Mouse (Mus musculus) adrenal gland, postnatal 4 days (tissue): Measurements from ENCODE around the gene 4930595D18Rik. TPM values are rescaled to one million over a fixed set of nuclear protein-coding genes. Genes with fewer than 3 reads are reported as not detected.

Experiments used
- DNase-seq, 2 experiments: peaks; one replicate each; pipeline ENCODE4 v3.0.0; 2021 to 2022; ENCODE audit warnings: low spot score in 2 of 2, mixed read lengths in 2 of 2
- total RNA-seq, 2 experiments: library from RNA; stranded (reverse); gene quantifications; 2 replicates each; pipeline ENCODE4 v1.2.3; 2021

The 4930595D18Rik gene
- total RNA-seq, 2 experiments from 2014 or later = not detected

DNA sequence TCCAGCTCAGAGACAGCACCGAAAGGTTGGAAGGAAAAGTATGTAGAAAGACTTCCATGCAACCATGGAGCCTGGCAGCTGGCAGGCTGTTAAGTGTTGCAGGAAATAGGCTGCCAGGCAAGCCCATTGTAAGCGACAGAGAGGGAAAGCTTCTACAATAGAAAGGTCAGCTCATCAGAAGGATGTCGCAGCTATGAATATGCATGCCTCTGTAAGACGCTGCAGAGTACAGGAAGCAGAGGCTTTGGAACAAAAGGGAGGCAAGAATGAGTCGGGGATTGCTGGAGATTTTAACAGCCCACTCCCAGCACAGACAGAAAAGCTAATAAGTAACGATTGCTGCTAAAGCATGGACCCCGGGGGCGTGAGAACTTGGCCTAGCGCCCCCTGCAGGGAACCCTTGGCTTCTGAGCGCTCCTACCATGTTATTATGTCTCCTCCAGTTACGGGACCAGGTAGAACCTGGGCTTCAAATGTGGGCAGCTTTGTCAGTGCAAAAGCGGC, 41.2 kb downstream of the 4930595D18Rik start:
- no peak for DNase-seq

- no peak for DNase-seq
These were observed 47.2 kb downstream of the 4930595D18Rik start for GRCm38 (mm10) chr12:111137079-111137478.

- no peak for DNase-seq
These were observed 48.3 kb downstream of the 4930595D18Rik start for GRCm38 (mm10) chr12:111135953-111136352.

- DNase-seq = no peak
These were observed 49.2 kb downstream of the 4930595D18Rik start for GRCm38 (mm10) chr12:111134791-111135733.

GRCm38 (mm10) chr12:111134169-111134568, 50.1 kb downstream of the 4930595D18Rik start:
- DNase-seq = no peak

DNA sequence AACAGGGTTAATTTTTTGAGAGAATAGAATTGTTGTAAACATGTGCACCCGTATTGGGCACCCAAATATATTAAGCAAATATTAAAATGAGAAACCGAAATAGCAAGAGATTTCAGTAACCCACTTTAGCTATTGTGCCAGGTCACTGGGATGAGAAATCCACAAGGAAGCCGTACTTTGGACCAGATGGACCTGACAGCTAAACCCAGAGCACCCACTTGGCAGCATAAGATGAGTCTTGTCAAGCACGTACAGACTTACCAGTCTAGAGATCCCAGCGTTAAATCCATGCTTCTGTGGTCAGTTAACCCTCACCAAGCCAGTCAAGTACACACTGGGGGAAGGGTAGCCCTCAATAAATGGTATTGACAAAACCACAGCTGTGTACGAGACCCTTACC, 58.6 kb downstream of the 4930595D18Rik start:
- DNase-seq = no peak

- no peak for DNase-seq
These were observed 59.6 kb downstream of the 4930595D18Rik start for GRCm38 (mm10) chr12:111124601-111125260.

DNA sequence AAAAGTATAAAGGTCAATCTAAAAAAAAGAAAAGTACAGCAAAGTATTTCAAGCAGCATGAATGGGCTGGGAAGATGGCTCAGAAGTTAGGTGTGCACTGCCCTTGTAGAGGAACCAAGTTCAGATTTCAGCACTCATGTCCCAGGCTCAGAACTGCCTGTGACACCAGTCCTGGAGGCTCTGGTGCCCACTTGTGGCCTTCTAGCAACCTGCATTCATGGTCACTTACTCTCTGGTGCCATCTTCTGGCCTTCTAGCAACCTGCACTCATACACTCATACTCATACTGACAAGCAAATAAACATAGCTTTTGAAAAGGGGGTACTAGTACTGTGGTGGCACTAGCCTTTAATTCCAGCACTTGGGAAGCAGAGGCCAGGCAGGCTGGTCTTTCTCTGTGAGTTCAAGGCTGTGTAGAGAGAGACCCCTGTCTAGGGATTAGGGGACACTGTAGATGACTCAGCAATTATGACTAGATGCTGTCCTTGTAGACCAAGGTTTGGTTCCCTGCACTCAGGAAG, 61.9 kb downstream of the 4930595D18Rik start:
- no peak for DNase-seq

DNA sequence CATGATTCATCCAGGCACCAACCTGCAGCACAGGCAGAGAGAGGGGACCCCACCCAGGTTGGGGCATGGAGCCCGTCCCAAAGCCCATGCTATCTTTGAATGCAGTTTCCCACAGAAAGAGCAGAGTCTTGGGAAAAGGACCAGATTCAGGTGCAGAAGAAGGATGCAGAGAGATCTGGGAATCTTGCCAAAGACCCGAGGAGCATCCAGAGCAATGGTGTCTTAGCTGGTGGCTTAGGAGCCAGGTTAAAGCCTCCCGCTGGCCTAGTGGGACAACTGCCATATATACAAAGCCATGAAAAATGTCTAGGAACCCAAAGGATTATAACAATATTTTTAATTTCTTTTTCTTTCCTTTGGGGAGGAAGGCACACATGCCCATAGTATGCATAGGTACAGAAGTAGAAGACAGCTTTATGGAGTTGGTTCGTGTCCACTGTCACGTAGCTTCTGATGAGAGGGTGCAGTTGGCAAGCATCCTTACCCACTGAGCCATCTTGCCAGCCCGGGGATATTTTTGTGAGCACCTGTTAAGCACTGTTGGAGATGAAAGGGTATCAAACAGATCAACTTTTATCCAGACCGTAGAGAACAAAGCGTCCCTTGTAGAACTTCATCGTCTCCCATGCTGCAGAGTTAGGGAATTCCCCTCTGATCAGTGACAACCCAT, 63.2 kb downstream of the 4930595D18Rik start:
- DNase-seq = no peak

GRCm38 (mm10) chr12:111119506-111120085, 64.7 kb downstream of the 4930595D18Rik start:
- DNase-seq = no peak

DNA sequence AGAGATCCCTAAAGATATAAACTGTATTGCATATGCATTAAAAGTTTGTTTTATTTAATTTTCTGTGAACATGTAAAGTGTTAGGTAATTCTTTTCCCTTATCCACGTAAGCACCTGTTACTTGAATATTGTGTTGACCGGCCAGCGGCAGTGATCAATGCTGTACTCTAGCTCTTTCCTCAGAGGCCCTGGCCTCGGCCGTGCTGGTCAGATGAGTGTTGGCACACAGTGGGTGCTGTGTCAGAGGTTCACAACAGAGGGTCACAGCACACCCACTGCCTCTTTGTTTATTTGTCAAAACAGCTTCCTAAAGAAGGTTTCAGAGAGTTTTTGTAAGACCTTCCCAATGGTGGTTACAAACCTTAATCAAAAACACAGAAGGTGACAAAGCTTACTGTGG, 69.7 kb downstream of the 4930595D18Rik start:
- no peak for DNase-seq

DNA sequence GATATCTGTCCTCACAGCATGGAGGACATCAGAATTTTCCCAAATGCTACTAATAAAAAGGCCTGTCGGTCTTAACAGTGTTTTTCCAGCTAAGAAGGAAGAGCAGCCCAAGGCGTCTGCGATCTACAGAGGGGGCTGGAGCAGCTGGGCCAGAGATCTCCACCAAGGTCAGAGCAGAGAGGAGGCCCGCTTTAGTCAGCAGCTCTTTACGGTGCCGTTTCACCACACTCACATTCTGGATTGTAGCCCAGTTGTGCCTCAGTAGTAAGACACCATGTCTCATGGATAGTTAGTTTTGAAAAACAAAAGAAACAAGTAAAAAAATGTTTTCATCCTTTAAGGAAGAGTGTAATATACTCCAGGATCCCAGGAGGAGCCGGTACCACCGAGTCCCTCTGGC, 73.1 kb downstream of the 4930595D18Rik start:
- DNase-seq = no peak

Other genes with a start within 250 kb of the 4930595D18Rik start
- 1 to 10 TPM; 9.1 to 9.7 TPM for gene Ankrd9, start 205.5 kb downstream of the 4930595D18Rik start, total RNA-seq
- 10 to 100 TPM; 47.5 to 49.4 TPM for gene Rcor1, start 145.1 kb downstream of the 4930595D18Rik start, total RNA-seq
- gene Traf3, start 18.1 kb downstream of the 4930595D18Rik start, total RNA-seq = 10 to 100 TPM; 31.5 to 34.5 TPM
- gene Amn, start 86.6 kb upstream of the 4930595D18Rik start, total RNA-seq = 1 to 10 TPM in 1 of 2 experiments, under 1 TPM in 1; 0.85 to 9.9 TPM
- gene Cdc42bpb, start 193.2 kb upstream of the 4930595D18Rik start, total RNA-seq = 100 to 1,000 TPM; 127 to 134 TPM
- 1 to 10 TPM; 1.1 to 3.0 TPM for gene Lbhd2, start 222.3 kb upstream of the 4930595D18Rik start, total RNA-seq
- 10 to 100 TPM in 1 of 2 experiments, 1 to 10 TPM in 1; 9.6 to 10.4 TPM for gene Exoc3l4, start 232.5 kb upstream of the 4930595D18Rik start, total RNA-seq